Mouse (Mus musculus): ENCODE data around the gene Ifnar1. TPM values are rescaled to one million over a fixed set of nuclear protein-coding genes. Genes with fewer than 3 reads are reported as not detected.

Gene Ifnar1
- polyA plus RNA-seq, 1 experiment = 32.2 TPM

DNA sequence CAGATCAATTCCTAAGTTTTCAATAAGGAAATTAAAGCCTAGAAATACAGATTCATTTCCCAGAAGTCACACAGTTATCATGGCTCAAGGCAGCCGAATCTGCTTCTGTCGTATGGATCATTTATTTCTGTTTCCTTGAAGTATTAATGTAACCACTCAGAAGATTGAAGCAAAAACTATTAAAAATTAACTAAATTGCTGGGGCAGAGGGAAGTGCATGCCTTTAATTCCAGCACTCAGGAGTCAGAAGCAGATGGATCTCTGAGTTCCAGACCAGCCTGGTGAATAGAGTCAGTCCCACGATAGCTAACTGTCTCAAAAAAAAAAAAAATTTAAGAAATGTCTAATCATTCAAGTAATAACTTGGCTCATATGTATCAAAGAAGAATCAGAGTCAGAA lies 6.4 kb downstream of the Ifnar1 start:
- 92% methylated on average over 3 of the region's 3 CpGs for WGBS
- DNase-seq = no peak
- H3K4me1 ChIP-seq (ENCODE audit: control insufficient read depth, insufficient read depth, low read length) = peaks cover 4% of the 10 kb centered on the region; the same call in 1 of the 2 replicates

DNA sequence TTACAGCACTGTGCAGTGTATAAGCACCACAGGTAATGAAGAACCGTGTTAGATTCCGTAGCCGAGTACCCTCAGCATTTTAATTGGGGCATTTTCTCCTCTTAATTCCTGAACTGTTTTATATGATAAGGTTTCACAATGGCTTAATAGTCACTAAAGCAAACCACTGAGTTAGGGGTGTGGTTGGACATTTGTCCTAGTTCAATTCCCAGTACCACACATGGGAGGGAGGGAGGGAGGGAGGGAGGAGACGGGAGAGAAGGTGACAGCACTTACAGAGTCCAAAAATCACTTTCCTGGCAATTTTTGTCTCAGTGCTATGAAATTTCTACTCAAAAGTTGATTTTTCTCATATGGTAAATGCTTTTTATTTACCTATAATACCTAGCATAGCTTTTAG lies 10.5 kb downstream of the Ifnar1 start:
- no peak for DNase-seq
- Histone ChIP-seq H3K27me3 (ENCODE audit: control insufficient read depth, insufficient read depth, low read length) (no peaks in the 10 kb centered on the region), H3K27ac (ENCODE audit: insufficient read depth, low read length) (no peak overlapping the region), H3K4me3 (replicated peaks; ENCODE audit: insufficient read depth, low read depth, low read length) (no peak overlapping the region), H3K4me1 (ENCODE audit: control insufficient read depth, insufficient read depth, low read length) (no peaks in the 10 kb centered on the region)
- WGBS = 95% methylated on average over 4 of the region's 4 CpGs
- no peak for TF ChIP-seq POLR2A (IDR thresholded peaks at IDR 0.05; ENCODE audit: borderline replicate concordance, insufficient read depth, low read length)
- no peak for TF ChIP-seq CTCF (IDR thresholded peaks at IDR 0.05; ENCODE audit: borderline replicate concordance, insufficient read depth, low read depth, low read length)

More for the DNA sequence above, 6.4 kb downstream of the Ifnar1 start:
- Histone ChIP-seq H3K4me3 (replicated peaks; ENCODE audit: insufficient read depth, low read depth, low read length) (no peak overlapping the region), H3K27ac (ENCODE audit: insufficient read depth, low read length) (no peak overlapping the region), H3K27me3 (ENCODE audit: control insufficient read depth, insufficient read depth, low read length) (no peaks in the 10 kb centered on the region)
- TF ChIP-seq CTCF (IDR thresholded peaks at IDR 0.05; ENCODE audit: borderline replicate concordance, insufficient read depth, low read depth, low read length) (no peak), POLR2A (IDR thresholded peaks at IDR 0.05; ENCODE audit: borderline replicate concordance, insufficient read depth, low read length) (no peak)

DNA sequence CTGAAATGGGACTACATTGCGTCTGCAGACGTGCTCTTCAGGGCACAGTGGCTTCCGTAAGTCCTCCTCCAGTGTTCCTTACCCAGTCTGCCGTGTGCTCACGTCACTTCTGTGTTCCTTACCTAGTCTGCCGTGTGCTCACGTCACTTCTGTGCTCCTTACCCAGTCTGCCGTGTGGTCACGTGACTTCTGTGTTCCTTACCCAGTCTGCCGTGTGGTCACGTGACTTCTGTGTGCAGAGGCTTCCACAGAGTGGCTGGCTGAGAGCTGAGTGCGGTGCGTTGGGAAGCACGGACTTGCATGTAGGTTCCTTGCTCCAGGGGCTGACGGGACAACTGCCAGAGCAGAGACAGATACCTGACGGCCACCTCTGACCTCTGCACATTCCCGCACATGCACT lies 11.2 kb downstream of the Ifnar1 start:
- 91% methylated on average over 17 of the region's 17 CpGs for whole genome bisulfite sequencing
- TF ChIP-seq POLR2A (IDR thresholded peaks at IDR 0.05; ENCODE audit: borderline replicate concordance, insufficient read depth, low read length) (no peak), CTCF (IDR thresholded peaks at IDR 0.05; ENCODE audit: borderline replicate concordance, insufficient read depth, low read depth, low read length) (no peak)
- Histone ChIP-seq H3K4me1 (ENCODE audit: control insufficient read depth, insufficient read depth, low read length) (no peaks in the 10 kb centered on the region), H3K27ac (ENCODE audit: insufficient read depth, low read length) (no peak overlapping the region), H3K4me3 (replicated peaks; ENCODE audit: insufficient read depth, low read depth, low read length) (no peak overlapping the region), H3K27me3 (ENCODE audit: control insufficient read depth, insufficient read depth, low read length) (no peaks in the 10 kb centered on the region)
- peak; percentile 36 to 65 for DNase-seq

DNA sequence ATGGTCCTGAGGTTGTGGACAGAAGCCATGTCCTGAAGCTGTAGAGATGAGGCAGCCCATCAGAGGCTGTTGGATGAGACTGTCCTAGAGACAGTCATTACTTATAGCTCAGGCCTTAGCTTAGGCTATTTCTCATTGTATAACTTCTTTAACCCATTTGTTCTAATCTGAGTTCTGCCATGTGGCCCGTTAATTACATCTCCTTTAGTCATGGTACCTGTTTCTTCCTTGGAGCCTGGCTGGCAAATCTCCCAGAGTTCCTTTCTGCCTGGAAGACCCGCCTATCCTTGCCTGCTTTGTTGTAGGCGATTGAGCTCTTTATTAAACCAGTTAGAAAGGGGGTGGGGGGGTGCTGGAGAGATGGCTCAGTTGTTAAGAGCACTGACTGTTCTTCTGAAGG lies 11.7 kb downstream of the Ifnar1 start:
- TF ChIP-seq CTCF (IDR thresholded peaks at IDR 0.05; ENCODE audit: borderline replicate concordance, insufficient read depth, low read depth, low read length) (no peak), POLR2A (IDR thresholded peaks at IDR 0.05; ENCODE audit: borderline replicate concordance, insufficient read depth, low read length) (no peak)
- 75% methylated on average over 3 of the region's 3 CpGs for WGBS
- Histone ChIP-seq H3K4me3 (replicated peaks; ENCODE audit: insufficient read depth, low read depth, low read length) (no peak overlapping the region), H3K4me1 (ENCODE audit: control insufficient read depth, insufficient read depth, low read length) (no peaks in the 10 kb centered on the region), H3K27me3 (ENCODE audit: control insufficient read depth, insufficient read depth, low read length) (no peaks in the 10 kb centered on the region), H3K27ac (ENCODE audit: insufficient read depth, low read length) (no peak overlapping the region)
- DNase-seq = no peak

DNA sequence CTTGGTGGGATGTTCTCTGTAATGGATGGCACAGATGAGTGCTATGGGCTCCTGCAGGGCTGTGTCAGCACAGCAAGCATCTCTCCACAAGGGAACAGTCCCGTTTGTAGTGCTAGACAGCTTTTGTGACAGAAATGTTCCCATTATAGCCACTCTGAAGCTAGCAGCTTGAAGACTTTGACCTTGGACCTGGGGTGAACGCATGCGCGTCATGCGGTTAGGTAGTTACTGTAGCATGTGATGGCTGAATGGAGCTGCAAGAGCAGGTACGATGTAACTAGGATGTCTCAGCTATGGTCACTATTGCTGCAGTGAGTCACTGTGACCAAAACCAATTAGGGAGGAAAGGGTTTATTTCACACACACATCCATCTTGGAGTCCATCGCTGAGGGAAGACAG lies 13.0 kb downstream of the Ifnar1 start:
- no peak for DNase-seq
- H3K27me3 ChIP-seq (ENCODE audit: control insufficient read depth, insufficient read depth, low read length) = no peaks in the 10 kb centered on the region
- H3K4me1 ChIP-seq (ENCODE audit: control insufficient read depth, insufficient read depth, low read length) = no peaks in the 10 kb centered on the region
- H3K27ac ChIP-seq (ENCODE audit: insufficient read depth, low read length) = no peak overlapping the region
- TF ChIP-seq CTCF (IDR thresholded peaks at IDR 0.05; ENCODE audit: borderline replicate concordance, insufficient read depth, low read depth, low read length) (no peak), POLR2A (IDR thresholded peaks at IDR 0.05; ENCODE audit: borderline replicate concordance, insufficient read depth, low read length) (no peak)
- no peak overlapping the region for H3K4me3 ChIP-seq (replicated peaks; ENCODE audit: insufficient read depth, low read depth, low read length)
- WGBS = 90% methylated on average over 7 of the region's 7 CpGs

DNA sequence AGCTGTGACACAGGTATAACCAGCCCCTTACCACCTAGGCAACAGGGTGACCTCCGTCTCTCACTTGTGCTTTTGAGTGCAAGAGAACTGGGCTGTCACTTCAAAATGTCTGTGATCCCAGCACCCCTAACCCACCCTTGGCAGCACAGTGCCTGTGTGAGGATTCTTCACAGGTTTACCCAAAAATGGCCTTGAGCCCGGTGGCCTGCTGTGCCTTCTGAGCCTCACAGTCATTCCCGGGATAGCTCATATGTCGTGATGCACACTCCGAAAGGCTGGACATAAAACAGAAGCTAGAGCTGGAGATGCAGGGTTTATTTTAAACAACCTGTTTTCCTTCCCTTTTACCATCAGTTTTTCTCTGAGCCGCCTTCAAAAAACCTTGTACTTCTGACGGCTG lies 19.7 kb downstream of the Ifnar1 start:
- no peak overlapping the region for H3K4me3 ChIP-seq (replicated peaks; ENCODE audit: insufficient read depth, low read depth, low read length)
- DNase-seq = peak; percentile 42 to 43
- H3K4me1 ChIP-seq (ENCODE audit: control insufficient read depth, insufficient read depth, low read length) = peaks cover 33% of the 10 kb centered on the region
- no peak for TF ChIP-seq POLR2A (IDR thresholded peaks at IDR 0.05; ENCODE audit: borderline replicate concordance, insufficient read depth, low read length)
- TF ChIP-seq CTCF (IDR thresholded peaks at IDR 0.05; ENCODE audit: borderline replicate concordance, insufficient read depth, low read depth, low read length) = no peak
- peak overlapping the region; percentile 78 for H3K27ac ChIP-seq (ENCODE audit: insufficient read depth, low read length)
- 28% methylated on average over 7 of the region's 7 CpGs for WGBS
- H3K27me3 ChIP-seq (ENCODE audit: control insufficient read depth, insufficient read depth, low read length) = no peaks in the 10 kb centered on the region

DNA sequence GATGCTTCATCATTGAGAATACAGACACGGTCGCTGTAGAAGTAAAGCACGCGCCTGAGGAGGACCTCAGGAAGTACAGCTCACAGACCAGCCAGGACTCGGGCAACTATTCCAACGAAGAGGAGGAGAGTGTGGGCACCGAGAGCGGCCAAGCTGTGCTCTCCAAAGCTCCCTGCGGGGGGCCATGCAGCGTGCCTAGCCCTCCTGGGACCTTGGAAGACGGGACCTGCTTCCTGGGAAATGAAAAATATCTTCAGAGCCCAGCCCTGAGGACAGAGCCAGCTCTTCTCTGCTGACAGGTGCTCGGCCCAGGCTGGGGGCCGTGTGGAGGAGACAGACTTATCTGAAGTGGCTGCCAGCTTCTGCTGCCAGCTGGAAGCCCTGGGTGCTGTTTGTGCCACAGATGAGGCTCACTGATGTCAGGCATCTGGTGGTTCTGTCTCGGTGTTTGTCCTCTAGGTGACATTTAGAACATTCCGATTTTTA lies 20.1 kb downstream of the Ifnar1 start:
- peak; percentile 61 to 66 for DNase-seq
- WGBS = 10% methylated on average over 15 of the region's 15 CpGs

DNA sequence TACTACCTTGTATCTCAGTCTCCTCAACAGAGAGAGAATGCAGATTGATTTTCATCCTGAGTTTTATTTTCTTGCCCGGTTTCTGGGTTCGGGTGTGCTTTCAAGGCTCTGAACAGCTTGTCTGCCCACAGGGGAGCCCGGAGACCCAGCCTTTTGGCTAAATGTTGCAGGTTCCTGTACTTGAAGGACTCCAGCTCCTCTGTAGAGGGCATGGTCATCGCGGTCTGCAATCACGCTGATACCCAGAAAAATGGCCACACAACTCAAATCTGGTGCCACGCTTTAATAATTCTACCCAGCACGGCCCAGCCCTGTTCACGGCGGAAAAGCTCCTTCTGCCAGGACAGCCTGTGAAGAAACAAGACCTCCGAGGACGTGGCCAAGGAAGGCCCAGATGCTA lies 21.4 kb downstream of the Ifnar1 start:
- no peak for TF ChIP-seq POLR2A (IDR thresholded peaks at IDR 0.05; ENCODE audit: borderline replicate concordance, insufficient read depth, low read length)
- no peak for TF ChIP-seq CTCF (IDR thresholded peaks at IDR 0.05; ENCODE audit: borderline replicate concordance, insufficient read depth, low read depth, low read length)
- 23% methylated on average over 12 of the region's 12 CpGs for WGBS
- DNase-seq = peak; percentile 33 to 46

More for the DNA sequence above, 20.1 kb downstream of the Ifnar1 start:
- TF ChIP-seq POLR2A (IDR thresholded peaks at IDR 0.05; ENCODE audit: borderline replicate concordance, insufficient read depth, low read length) = no peak
- H3K4me1 ChIP-seq (ENCODE audit: control insufficient read depth, insufficient read depth, low read length) = peaks cover 33% of the 10 kb centered on the region
- H3K4me3 ChIP-seq (replicated peaks; ENCODE audit: insufficient read depth, low read depth, low read length) = no peak overlapping the region
- no peaks in the 10 kb centered on the region for H3K27me3 ChIP-seq (ENCODE audit: control insufficient read depth, insufficient read depth, low read length)
- H3K27ac ChIP-seq (ENCODE audit: insufficient read depth, low read length) = peak overlapping the region; percentile 78

More for the DNA sequence above, 21.4 kb downstream of the Ifnar1 start:
- no peaks in the 10 kb centered on the region for H3K27me3 ChIP-seq (ENCODE audit: control insufficient read depth, insufficient read depth, low read length)
- H3K27ac ChIP-seq (ENCODE audit: insufficient read depth, low read length) = 0 out of 2 replicates have a peak overlapping the region, but pooled peaks have one; percentile 29
- H3K4me3 ChIP-seq (replicated peaks; ENCODE audit: insufficient read depth, low read depth, low read length) = no peak overlapping the region
- H3K4me1 ChIP-seq (ENCODE audit: control insufficient read depth, insufficient read depth, low read length) = peaks cover 33% of the 10 kb centered on the region

All from cerebellum, adult 2 months (tissue).